Mouse (Mus musculus) MEL (cell line): Measurements from ENCODE around the gene Ak5. TPM values are rescaled to one million over a fixed set of nuclear protein-coding genes. Genes with fewer than 3 reads are reported as not detected.

Experiments
- DNase-seq: peaks from one replicate; pipeline ENCODE4 v3.0.0; 2011; ENCODE audit warnings: low read depth, low spot score
- H3K27ac ChIP-seq: 2 replicates; pipeline ENCODE4 v1.5.1; 2012; ENCODE audit warnings: low read depth, mild to moderate bottlenecking, control low read depth, low read length, moderate library complexity; ENCODE audit not compliant: control insufficient read depth
- H3K27me3 ChIP-seq, 2 experiments: fragments of 150-350 bp in 1 of 2; sonication (generic) in 1 of 2; 2 replicates each; pipeline ENCODE4 v1.6.1; 2012; ENCODE audit warnings: low read length in 2 of 2, mild to moderate bottlenecking in 2 of 2, improper control_type of control experiment in 1 of 2, moderate library complexity in 1 of 2; ENCODE audit not compliant: insufficient read depth in 2 of 2, control insufficient read depth in 1 of 2
- H3K36me3 ChIP-seq, 2 experiments: 2 replicates each; pipeline ENCODE4 v1.6.1; 2012 to 2014; ENCODE audit warnings: low read length in 2 of 2, improper control_type of control experiment in 1 of 2, inconsistent platforms in 1 of 2, mild to moderate bottlenecking in 1 of 2; ENCODE audit not compliant: insufficient read depth in 2 of 2, control insufficient read depth in 1 of 2
- H3K4me1 ChIP-seq, 2 experiments: fragments of 150-350 bp in 1 of 2; sonication (generic) in 1 of 2; 2 replicates each; pipeline ENCODE4 v1.6.1; 2012; ENCODE audit warnings: low read length in 2 of 2, improper control_type of control experiment in 1 of 2, mild to moderate bottlenecking in 1 of 2; ENCODE audit not compliant: insufficient read depth in 2 of 2, control insufficient read depth in 1 of 2
- H3K4me3 ChIP-seq, 2 experiments: fragments of 150-350 bp in 1 of 2; sonication (generic) in 1 of 2; 2 replicates each; pipeline ENCODE4 v1.5.1; 2012; ENCODE audit warnings: low read depth in 2 of 2, low read length in 2 of 2, mild to moderate bottlenecking in 2 of 2, moderate library complexity in 2 of 2, control low read depth in 1 of 2, improper control_type of control experiment in 1 of 2; ENCODE audit not compliant: control insufficient read depth in 1 of 2, insufficient read depth in 1 of 2
- H3K79me2 ChIP-seq: 2 replicates; pipeline ENCODE4 v1.6.1; 2012; ENCODE audit warnings: mild to moderate bottlenecking, low read length, moderate library complexity; ENCODE audit not compliant: control insufficient read depth, poor library complexity, insufficient read depth
- H3K9ac ChIP-seq: 2 replicates; pipeline ENCODE4 v1.6.1; 2012; ENCODE audit warnings: low read depth, mild to moderate bottlenecking, control low read depth, low read length, moderate library complexity; ENCODE audit not compliant: control insufficient read depth, poor library complexity, severe bottlenecking
- H3K9me3 ChIP-seq: fragments of 150-350 bp; sonication (generic); replicated peaks from 2 replicates; pipeline ENCODE4 v1.6.1; 2012; ENCODE audit warnings: mild to moderate bottlenecking, low read length, improper control_type of control experiment, moderate library complexity; ENCODE audit not compliant: insufficient read depth
- CHD2 ChIP-seq: IDR thresholded peaks from 2 replicates; pipeline ENCODE4 v1.6.1; 2011; ENCODE audit warnings: low read length, improper control_type of control experiment
- ETS1 ChIP-seq: IDR thresholded peaks from 2 replicates; pipeline ENCODE4 v1.6.1; 2012; ENCODE audit warnings: low read depth, mild to moderate bottlenecking, inconsistent platforms, low read length, improper control_type of control experiment, moderate library complexity
- MAFK ChIP-seq: IDR thresholded peaks from 2 replicates; pipeline ENCODE4 v1.6.1; 2011; ENCODE audit warnings: low read depth, mild to moderate bottlenecking, low read length, improper control_type of control experiment, borderline replicate concordance
- NELFE ChIP-seq: IDR thresholded peaks from 2 replicates; pipeline ENCODE4 v1.6.1; 2011; ENCODE audit warnings: low read depth, low read length, improper control_type of control experiment
- POLR2AphosphoS2 ChIP-seq: IDR thresholded peaks from 2 replicates; pipeline ENCODE4 v1.6.1; 2011; ENCODE audit warnings: low read length, improper control_type of control experiment
- POLR2AphosphoS5 ChIP-seq: IDR thresholded peaks from 2 replicates; pipeline ENCODE4 v1.6.1; 2012; ENCODE audit warnings: low read depth, borderline replicate concordance, mild to moderate bottlenecking, inconsistent platforms, low read length, moderate library complexity, mixed read lengths
- TAL1 ChIP-seq: IDR thresholded peaks from 2 replicates; pipeline ENCODE4 v1.6.1; 2012; ENCODE audit warnings: mild to moderate bottlenecking, inconsistent platforms, low read length, moderate library complexity, mixed read lengths
- TBP ChIP-seq: IDR thresholded peaks from 2 replicates; pipeline ENCODE4 v1.8.0; 2011; ENCODE audit warnings: low read depth, low read length, improper control_type of control experiment
- USF1 ChIP-seq: IDR thresholded peaks from 2 replicates; pipeline ENCODE4 v1.6.1; 2014; ENCODE audit warnings: low read depth, mild to moderate bottlenecking, inconsistent platforms, low read length, improper control_type of control experiment, moderate library complexity
- ZMIZ1 ChIP-seq: IDR thresholded peaks from 2 replicates; pipeline ENCODE4 v1.6.1; 2012; ENCODE audit warnings: low read depth, mild to moderate bottlenecking, inconsistent platforms, low read length, improper control_type of control experiment, moderate library complexity
- polyA plus RNA-seq, 2 experiments: library from polyadenylated mRNA; stranded (reverse) in 1 of 2; unstranded in 1 of 2; fragments of >175 nt in 1 of 2; fragments of >200 nt in 1 of 2; gene quantifications; 2 replicates each; pipeline versions ENCODE4 v1.2.1 to v1.2.4; 2012; ENCODE audit warnings: low replicate concordance in 2 of 2, low read depth in 1 of 2; ENCODE audit not compliant: insufficient read length in 2 of 2, insufficient read depth in 1 of 2, missing spikeins in 1 of 2
- total RNA-seq: library from RNA; depleted of rRNA; stranded (reverse); fragments of 300-350 nt; gene quantifications from 2 replicates; pipeline ENCODE4 v1.2.3, GENCODE M21; 2012

Gene Ak5
- total and polyA plus RNA-seq, 3 experiments: 0.06 to 0.31 TPM; not detected in 1

- Histone ChIP-seq H3K27ac (no peak overlapping the region), H3K79me2 (no peaks in the 10 kb centered on the region), H3K36me3 (peaks cover 0 to 16% of the 10 kb centered on the region in 2 experiments; a peak in 2 of 4 replicates)
Measured at GRCm38 (mm10) chr3:152497084-152497483, 171.1 kb downstream of the Ak5 start.

DNA sequence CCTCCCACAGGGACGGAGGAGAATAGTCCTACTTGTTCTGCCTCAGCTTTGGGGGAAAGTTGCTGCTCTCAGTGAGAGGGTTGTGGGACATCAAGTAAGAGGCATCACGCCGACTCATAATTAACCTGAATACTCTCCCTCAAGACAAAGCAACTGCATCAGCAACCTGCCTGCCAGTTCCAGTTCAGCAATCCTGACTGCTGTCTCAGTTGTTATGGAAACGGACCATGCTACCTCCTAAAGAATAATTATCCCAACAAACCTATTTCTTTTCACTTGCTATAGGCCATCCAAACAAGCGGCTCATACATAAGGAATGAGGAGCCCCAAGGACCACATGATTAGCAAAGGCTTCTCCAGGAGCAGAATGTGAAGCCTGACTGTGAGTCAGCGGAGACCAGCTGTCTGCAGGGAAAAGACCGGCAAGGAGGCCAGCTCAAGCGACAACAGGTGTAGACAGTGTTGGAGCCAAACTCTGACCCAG is 172.7 kb downstream of the Ak5 start:
- Histone ChIP-seq H3K27ac (no peak overlapping the region), H3K4me3 (no peak overlapping the region), H3K36me3 (peaks cover 0 to 16% of the 10 kb centered on the region in 2 experiments; a peak in 2 of 4 replicates), H3K4me1 (peaks cover 15 to 18% of the 10 kb centered on the region in 2 experiments), H3K79me2 (no peaks in the 10 kb centered on the region), H3K9me3 (no peaks in the 10 kb centered on the region), H3K9ac (no peak overlapping the region), H3K27me3 (no peaks in the 10 kb centered on the region)
- TF ChIP-seq USF1 (no peak), POLR2AphosphoS5 (no peak)
- no peak for DNase-seq

More at GRCm38 (mm10) chr3:152497084-152497483, 171.1 kb downstream of the Ak5 start:
- no peaks in the 10 kb centered on the region for H3K27me3 ChIP-seq
- no peak overlapping the region for H3K9ac ChIP-seq
- no peaks in the 10 kb centered on the region for H3K9me3 ChIP-seq
- no peak overlapping the region for H3K4me3 ChIP-seq
- no peak for DNase-seq
- peaks cover 15 to 18% of the 10 kb centered on the region in 2 experiments for H3K4me1 ChIP-seq
- TF ChIP-seq ZMIZ1 (no peak), POLR2AphosphoS2 (no peak), TAL1 (no peak), TBP (no peak)

DNA sequence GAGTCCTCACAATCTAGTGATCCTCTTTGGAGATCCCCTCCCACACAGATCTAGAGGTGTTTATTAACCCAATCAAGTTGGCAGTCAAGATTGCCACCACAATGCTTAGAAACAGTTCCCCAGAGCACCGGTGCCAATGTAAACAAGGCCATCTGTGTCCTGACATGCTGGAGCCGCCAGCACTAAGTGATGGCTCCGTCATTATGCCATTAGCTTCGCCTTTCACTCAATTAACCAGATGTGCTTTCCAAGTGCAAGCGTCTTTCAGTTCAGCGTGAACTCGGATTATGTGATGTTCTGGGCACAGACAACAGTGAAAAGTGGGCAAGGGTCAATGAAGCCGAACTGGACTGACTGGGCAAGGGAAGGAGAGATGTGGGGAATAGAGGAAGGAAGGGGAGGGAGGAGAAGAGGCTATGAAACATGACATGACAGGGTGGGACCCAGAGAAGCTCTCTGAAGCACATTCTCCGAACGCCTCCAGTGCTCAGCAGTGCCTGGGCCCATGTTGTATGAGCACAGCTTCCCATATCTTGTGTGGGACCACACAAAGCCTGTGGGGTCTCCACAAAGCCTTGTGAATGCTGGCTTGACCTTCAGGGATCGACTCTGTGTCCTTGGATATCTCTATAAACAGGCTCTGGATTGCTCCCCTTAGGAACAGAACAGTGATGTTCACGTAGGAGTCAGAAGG is 173.3 kb downstream of the Ak5 start:
- Histone ChIP-seq H3K4me1 (peaks cover 15 to 18% of the 10 kb centered on the region in 2 experiments), H3K27me3 (no peaks in the 10 kb centered on the region), H3K9ac (no peak overlapping the region), H3K4me3 (no peak overlapping the region), H3K9me3 (no peaks in the 10 kb centered on the region), H3K36me3 (peaks cover 0 to 16% of the 10 kb centered on the region in 2 experiments; a peak in 2 of 4 replicates), H3K79me2 (no peaks in the 10 kb centered on the region), H3K27ac (no peak overlapping the region)
- no peak for TF ChIP-seq NELFE
- TF ChIP-seq CHD2: no peak
- TF ChIP-seq ETS1: no peak
- TF ChIP-seq MAFK: no peak
- DNase-seq: no peak
